Mouse (Mus musculus) NIH3T3 (cell line): ENCODE data around the gene Iqschfp.

Source experiments
- DNase-seq: peaks from one replicate; pipeline ENCODE4 v3.0.0-alpha.2; 2012; ENCODE audit warnings: low read depth

The Iqschfp gene

DNA sequence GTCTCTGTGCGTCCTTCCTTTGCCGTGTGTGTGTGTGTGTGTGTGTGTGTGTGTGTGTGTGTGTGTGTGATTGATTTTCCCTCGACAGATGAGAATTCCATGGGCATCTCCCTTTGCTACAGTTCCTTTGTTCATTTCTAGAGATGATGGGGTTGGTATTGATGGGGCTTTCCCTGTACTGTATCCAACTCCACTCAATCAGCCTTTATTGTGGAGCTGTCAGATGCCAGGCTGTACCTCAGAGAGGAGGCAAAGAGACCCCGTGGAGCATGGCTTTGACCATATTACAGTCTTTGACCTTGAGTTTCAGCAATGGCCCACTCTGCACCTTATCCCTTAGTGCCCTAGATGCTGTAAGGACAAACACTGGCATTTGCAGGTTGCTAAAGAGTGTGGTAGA, 635.1 kb downstream of the Iqschfp start:
- DNase-seq: no peak

DNA sequence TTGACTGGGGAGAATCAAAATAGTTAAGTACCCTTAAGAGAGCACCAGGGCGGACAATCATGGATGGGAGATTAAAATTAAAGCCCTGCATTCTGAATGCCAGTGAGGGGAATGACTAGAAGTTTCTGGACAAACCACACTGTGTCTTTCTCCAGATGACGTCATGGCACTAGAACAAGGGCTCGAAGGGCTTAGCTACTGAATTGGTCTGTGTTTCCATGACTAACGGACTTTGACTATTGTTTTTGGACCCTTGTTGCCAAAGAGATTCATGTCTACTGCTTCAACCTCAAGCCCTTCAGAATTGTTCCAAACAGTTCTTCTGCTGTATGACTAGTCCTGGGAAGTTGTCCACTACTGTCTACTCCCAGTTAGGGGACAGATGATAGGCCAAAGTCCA, 639.9 kb downstream of the Iqschfp start:
- no peak for DNase-seq

DNA sequence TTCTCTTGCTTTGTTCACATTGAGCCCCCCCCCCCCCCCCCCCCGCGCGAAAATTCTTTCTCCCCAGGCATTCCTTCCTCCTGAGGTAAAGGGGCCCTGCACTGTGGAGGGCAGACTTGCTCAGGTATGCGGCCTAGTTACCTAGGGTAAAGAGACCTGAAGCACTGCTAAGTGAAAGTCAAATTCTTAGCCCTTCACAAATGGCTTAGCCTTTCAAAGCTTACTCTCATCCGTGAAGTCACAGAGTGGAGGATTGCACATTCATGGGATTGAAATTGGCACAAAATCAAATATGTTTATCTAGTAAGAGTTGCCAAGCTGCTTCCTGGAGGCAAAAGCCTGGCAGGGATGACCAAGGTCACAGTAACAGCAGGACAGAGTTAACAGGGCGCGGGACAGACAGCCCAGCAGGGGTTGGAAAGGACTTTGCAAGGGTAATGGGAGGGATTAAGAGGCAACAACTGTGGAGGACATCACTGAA, 642.6 kb downstream of the Iqschfp start:
- peak; percentile 56 for DNase-seq

DNA sequence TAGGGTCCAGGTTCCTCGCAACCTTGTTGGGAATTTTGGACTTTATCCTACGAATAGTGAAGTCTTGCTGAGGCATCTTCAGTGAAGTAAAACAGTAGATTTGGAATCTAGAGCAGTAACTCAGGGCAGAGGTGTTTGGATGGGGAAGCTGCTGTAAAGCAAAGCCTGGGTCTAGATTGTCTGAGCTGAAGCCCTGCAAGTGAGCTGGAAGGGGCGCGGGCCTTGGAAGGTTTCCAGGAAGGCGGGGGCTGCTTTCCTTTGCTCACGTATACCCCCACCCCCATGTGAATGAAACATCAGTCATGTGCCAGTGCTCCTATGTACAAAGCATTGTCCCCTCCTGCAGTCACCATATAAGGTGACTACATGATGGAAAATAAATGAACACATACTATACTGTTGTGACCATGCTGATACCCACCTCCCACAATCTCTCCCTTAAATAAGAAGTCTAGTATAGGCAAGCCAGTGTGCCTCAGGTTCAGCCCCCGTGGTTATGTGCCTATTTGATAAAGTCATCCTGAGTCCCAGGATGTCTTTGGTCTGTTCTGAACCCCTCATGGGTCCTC, 643.2 kb downstream of the Iqschfp start:
- DNase-seq: no peak

DNA sequence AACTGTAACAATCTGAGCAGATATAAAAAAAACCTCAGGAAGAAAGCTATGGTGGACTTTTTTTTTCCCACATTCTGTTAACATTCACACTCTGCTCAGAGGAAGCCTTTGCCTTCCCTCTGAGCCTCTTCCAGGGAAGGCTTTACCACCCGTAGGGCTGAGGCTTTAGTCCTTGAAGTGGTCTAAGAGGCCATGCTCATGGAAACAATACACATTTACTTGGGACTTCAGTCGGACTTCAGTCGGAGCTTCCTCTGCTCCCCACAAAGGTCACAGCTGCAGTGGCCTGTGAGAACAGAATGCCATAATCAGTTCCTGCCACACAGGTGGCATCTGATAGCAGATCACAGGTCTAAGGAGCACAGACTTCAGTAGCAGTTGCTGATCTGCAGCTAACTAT, 644.0 kb downstream of the Iqschfp start:
- DNase-seq: no peak

DNA sequence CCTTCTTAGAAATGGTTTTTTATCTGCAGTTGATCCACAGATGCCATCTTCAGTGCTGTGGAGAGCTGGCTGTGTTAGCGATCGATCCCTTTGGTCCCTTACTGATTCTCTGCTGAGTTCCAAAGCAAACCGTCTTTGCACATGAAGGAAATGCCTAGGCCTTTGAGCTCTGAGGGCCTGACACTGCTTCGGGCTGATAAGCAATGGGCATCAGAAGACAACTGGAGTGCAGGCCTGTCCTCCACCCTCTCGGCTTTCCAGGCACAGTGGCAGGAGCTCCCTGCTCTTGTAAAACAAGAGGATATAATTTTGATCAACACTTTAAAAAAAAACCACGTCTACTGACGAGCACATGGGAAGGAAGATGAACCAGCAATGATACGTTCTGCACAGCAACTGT, 649.7 kb downstream of the Iqschfp start:
- no peak for DNase-seq

DNA sequence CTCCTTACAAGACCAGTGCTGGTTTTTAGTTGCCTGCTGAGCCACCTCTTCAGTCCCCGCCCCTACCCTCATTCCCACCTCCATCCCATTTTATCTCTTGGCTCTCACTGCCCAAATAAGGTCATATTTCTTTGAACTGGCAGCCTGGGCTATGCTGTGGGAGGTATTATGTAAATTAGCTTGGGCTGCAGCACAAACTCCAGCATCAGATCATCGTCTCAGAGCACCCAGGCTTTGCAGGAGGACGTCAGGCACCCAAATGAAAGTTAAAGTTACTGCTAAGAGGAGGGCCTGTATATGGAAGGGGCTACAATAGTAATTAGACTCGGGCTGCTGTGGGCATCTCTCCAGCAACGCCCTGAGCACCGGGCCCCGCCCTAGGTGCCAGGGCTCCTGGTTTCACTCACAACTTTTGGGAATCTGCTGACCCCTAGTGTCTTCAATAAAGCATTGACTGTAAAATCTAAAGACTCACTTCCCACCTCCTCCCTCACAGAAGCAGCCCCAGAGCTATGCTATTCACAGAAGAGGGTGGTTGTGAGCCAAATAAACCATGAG, 651.0 kb downstream of the Iqschfp start:
- peak; percentile 85 for DNase-seq

DNA sequence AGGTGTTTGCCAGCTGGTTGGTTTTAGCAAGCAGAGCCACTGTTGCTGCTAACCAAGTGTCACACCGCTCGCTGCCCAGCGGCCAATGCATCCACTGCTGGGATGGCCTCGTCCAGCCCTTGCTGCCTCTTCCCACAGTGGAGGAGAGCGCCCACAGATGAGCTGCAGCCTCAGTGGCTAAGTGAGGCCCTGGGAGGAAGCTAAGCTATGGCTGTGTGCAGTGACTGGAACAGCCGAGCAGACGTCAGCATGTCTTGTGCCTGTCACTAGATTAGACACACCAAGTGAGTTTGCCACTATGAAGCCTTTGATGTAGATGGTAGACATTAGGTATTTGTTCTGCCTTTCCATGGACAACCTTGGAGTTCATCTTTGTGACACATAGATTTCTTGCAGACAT, 652.8 kb downstream of the Iqschfp start:
- DNase-seq: no peak

DNA sequence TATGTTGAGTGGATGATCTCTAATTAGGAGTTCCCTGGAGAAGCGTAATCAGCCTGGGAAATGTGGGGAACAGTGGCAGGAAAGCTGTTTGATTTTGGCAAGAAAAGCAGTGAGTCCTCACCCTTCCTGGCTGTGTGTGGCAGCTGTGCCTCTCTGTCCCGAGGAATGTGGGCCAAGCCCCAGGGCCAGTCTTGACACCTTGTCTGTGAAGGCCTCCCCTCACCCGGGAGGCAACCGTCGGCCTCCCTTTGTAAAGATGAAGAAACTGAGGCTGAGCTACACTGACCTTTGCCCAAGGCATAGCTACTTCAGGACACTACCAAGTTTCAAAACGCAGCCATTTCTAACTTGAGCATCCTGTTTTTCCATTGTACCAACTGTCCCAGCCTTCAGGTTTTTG, 653.9 kb downstream of the Iqschfp start:
- no peak for DNase-seq

DNA sequence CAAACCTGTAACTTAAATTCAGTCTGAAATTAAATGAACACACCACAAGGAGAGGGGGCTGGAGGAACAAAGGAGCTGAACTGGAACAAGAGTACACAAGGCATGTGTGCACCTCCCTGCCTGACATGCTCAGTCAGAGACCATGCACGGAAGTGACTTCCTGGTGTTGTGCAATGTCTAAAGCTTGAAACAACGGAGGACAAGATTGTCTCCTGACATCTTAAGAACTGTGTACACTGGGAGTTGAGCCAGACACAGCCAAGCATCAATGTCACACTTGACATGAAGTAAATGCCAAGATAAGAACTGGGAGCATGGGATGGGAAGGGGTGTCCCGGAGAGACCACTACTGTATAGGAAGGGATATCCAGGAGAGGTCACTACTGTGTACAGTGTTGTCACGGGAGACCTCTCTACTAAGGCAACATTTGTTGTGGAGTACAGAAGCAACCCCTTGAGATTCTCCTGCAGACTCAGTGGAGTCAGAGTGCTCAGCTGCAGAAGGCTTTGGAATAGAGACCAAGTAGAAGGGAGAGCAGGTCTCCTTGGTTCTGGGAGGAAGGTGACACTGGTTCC, 663.1 kb downstream of the Iqschfp start:
- no peak for DNase-seq

DNA sequence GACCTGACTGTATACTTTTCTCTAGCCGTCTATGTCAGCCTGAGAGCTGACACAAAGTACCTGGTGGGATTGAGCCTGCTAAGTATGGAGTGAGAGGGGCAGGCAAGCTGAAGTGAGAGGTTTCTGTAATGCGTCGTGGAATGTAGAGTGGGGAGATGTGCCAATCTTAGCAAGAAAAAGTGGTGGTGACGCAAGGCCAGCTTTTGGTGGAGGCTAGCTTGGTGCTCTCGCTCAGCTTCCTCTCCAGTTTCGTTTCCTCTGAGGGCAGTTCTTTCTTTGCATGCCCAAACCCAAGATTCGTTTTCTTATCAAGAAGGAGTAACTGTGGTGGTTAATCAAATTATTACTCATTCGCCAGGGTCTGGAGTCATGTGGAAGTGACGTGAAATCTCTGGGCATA, 664.9 kb downstream of the Iqschfp start:
- DNase-seq: no peak

DNA sequence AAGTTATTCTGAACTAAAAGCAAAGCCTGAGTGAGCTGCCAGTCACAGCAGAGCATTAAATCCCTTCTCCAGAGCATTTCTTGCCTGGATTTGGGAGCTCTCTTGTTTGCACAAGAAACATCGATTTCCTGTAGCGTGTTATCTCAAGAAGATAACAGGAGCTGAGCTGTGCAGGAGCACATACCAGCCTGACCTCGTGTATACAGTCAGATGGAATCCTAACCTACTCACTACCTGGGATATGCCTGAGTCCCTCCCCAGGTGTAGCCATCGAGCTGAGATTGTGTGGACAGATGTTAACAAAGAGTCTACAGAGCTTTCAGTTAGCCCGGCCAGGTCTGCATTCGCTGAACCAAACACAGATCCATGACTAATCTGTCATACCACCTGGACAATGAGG, 666.7 kb downstream of the Iqschfp start:
- no peak for DNase-seq

DNA sequence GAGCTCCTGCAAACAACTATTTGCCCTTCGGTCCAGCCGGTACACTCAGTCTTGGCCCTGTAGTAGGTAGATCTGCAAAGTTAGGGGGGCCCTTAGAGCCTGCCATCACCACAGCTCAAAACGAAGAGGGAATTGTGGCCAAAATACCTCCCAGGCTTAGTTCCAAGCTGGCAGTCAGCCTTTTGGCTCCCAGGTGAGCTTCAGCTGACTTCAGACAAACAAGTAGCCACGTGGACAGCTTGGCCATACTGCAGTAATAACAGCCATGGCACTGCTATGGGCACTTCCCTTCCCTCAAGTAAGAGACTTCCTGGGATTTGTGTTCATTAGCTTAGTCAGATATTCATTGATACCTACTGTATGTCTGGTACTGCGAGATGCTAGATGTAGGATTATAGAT, 668.0 kb downstream of the Iqschfp start:
- no peak for DNase-seq

DNA sequence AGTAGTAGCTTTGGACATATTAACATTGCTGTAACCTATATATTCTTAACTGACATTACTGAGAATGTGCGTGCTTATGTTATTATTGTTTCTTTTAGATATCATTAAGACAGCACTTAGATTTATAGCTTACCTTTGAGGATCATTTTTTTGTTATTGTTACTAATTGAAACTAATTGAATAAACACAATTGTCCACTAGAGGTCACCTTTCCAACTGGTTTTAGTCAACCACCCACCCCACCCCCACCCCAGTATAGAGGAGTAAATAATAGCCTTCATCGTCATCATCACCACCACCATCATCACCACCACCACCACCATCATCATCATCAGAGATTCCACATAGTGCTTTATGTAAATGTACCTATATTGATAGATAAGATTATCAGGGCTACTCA, 670.8 kb downstream of the Iqschfp start:
- no peak for DNase-seq

DNA sequence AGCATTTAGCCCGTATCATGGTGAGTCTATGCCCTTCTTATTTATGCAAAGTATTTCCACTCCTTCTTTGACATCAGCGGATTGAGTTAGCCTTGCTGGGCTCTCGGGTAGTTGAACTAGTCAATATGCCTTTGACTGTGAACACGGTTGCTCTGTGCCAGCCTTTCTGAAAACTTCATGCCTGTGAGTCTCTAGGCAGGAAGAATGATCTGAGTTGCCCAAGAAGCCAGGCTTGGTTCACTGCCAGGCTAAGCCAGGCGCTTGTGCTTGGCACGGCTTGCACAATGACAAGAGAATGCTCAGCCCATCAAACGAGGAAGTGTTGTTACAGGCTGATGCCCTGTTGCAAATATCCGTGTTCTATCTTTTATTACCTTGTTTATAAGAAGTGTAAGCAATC, 671.9 kb downstream of the Iqschfp start:
- peak; percentile 50 for DNase-seq

DNA sequence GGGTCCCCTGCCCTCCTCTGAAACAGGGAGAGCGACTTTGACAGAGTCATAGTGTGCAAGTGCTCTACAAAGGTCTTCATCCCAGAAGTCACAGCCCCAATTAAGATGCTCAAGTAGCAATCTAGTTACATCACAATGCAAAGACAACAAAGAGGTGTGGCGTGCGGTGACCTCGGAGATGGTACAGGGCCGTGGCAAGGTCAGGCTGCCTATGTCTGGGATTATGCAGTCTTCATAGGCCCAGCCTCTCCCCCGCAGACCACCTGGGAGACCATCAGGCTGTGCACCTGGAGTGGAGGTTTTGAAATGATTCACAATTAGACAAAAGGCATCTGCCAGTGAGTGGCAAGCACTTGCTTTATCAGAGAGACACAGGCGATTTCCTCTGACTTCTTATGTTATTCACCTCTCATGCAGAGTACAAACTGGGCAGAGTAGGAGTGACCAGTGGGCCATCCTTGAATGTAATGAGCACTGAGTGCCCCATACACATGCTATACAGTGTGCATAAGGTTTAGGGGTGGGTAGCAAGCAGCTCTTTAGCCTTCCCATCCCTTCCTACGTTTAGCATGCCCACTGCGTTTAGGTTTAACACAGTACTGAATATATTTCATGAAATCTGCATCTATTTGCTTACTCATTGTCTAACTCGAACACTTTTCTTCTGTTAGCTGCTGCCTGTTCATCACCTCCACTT, 673.1 kb downstream of the Iqschfp start:
- no peak for DNase-seq

DNA sequence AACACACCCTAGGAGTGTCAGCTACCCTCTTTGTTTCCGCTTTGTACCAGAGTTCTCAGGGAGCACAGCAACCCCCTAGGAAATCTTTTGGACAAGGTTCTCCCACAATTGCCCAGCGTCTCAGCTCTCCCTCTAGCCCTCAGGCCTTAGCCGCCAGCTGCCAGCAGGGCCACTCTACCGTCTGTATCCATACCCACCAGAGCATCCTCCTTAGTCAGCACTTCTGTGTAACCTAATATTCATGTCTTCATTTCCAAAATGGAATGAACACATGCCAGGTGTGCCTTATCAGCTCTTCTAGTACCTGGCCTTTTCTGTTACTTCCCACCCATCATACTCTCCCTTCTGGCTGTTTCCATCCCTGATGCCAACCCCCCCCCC, 673.6 kb downstream of the Iqschfp start:
- DNase-seq: no peak

DNA sequence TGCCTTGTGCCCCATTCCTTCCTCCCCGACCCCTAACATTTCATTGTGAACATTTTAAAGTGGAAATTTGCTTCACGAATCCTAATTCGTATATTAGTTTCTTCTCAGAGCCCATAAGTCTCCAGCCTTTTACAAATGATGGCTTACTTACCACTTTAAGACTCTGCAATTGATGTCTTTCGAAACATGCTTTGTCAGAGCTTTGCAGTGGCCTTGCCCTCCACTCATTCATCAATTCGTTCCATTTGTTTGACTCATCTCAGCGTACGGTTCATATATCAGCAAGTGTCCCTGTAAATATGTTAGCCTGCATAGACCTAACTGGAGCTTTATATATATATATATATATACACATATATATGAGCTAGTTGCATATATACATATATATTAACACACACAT, 675.5 kb downstream of the Iqschfp start:
- peak; percentile 67 for DNase-seq

DNA sequence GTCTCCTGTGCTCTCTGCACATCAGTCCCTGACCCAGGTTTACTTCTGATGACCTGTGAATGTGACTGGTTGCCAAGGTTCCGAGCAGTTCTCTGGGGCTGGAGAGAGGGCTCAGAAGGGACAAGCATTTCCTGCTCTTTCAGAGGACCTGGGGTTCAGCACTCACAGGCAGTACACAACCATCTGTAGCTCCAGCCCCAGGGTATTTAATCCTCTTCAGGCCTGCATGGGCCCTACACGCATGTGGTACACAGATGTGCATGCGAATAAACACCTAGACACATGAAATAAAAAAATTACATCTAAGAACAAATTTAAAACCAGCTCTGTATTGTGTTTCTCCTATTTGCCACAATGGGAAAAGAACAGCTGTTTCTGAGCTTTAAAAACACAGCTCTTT, 676.1 kb downstream of the Iqschfp start:
- DNase-seq: no peak

DNA sequence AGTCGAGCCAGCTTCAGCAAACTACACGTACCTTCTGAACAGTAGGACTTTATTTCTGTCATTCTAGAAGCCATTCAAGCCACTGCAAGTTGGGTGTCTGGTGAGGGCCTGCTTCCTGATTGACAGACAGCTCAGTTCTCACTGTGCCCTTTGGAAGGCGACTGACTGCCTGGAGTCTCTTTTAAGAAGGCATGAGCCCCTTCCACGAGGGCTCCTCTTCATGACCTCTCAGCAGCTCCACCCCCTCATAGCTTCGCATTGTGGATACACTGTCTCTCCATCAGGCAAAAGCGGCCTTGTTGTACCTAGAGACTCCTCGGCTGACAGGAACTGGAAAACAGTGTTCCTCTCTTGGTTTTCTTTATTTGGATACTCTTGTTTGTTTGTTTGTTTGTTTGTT, 676.7 kb downstream of the Iqschfp start:
- DNase-seq: no peak

DNA sequence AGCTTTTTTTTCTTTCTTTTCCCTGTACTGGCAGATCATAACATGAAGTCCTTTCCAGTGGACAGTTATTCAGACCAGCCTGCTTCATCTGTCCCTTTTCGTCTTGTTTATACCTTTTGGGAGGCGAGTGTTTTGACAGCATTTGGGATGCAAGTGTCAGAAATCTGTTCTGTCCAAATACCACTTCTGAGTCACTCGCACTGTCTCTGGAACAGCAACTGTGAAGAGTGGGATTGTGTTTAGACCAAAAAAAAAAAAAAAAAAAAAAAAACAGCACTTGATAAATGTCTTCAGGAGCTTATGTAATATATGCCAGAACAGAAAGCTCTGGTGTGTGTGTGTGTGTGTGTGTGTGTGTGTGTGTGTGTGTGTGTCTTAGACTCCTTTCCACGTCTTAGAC, 678.3 kb downstream of the Iqschfp start:
- no peak for DNase-seq

DNA sequence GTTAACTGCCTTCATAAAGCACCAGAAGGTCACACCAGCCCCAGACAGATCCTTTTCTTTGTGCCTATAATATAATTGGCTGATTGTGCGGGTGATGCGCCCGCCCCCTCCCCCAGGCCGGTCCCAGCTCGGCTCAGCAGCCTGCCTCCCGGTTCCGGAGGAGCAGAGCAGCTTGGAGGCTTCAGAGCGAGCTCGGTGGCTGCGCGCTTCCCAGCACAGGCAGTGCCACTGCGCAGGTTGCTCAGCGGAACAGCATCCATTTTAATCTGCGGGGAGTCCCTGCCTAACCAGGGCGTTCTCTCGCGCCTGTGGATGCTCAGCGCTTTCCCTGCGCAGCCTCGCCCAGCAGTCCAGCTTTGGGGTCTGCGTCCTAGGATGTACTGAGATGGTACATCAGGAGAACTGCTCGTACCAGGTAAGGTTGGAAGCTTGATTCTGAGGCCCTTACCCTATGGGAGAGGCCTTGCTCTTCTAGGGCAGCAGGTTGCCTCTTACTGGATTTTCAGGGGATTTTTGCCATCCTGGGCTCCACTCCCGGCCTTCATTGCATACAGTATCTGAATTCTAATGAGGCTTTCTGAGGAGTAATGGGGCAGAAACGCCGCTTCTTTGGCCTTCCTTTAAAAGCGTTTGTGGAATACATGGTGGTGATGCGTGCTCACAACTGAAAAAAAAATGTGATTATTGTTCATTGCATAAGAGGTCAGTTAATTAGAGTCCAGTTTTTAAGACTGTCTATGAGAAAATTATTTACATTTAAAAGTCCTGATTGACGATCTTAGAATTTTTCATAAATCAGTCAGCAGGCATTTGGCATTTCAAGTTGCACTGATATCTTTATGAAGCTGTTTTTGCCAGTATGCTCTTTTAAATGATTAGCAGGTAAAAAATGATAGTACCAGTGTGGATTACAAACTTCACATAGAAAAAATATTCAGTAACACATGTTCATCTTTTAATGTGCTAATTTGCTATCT, 680.5 kb downstream of the Iqschfp start:
- DNase-seq: no peak
